Mouse (Mus musculus): Measurements from ENCODE around the gene Dnajc11. TPM values are rescaled to one million over a fixed set of nuclear protein-coding genes. Genes with fewer than 3 reads are reported as not detected.

The Dnajc11 gene
- 30.1 and 88.7 TPM in 2 replicates for polyA plus RNA-seq (2012)

DNA sequence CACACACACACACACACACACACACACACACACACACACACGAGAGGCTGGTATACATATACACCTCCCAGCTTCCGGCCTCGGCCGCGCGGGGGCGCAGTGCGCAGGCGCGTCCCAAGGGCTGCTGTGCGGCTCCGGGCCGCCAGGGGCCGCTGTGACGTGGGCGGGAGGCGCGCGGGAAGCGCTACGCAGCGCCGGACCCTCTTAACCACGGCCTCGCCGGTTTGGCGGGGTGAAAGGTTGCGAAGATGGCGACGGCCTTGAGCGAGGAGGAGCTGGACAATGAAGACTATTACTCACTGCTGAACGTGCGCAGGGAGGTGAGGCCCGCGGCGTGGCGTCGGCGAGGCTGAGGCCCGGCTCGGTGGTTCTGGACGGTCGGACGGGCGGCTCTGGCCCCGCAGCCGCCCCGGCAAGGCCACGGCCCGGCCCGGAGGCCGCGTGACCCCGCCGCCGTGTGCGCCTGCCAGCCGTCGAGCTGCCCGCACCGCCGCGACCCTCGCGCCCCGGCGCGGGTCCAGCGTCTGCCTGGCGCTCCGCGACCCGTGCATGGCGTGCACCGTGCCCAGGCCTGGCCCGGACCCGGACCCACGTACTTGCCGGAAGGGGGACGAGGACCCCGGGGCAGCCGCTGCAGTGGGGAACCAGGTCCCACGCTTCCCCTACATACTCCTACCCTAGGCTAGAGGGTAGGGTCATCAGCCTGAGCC is at the start of gene Dnajc11:
Gene Dnajc11, plus strand, starts transcription at position 187 of the 710 bp plus-strand sequence.
- TF ChIP-seq GATA1 (IDR thresholded peaks at IDR 0.05; ENCODE audit: low read length), result no peak

DNA sequence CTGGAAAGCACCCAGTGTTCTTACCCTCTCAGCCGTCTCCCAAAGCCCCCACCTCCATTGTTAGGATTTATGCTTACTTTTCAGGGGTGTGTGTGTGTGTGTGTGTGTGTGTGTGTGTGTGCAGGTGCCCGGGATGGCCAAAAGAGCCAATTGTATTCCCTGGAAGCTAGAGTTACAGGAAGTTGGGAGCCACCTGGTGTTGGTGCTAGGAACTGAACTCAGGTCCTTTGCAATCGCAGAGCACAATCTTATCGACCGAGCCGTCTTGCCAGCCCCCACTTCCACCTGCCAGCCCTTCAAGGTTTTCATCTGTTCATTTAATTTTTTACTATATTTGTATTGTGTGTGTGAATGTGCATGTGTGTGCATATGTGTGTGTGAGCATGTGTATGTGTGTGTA is 40.2 kb upstream of the Dnajc11 start:
- no peak for TF ChIP-seq GATA1 (IDR thresholded peaks at IDR 0.05; ENCODE audit: low read length)

DNA sequence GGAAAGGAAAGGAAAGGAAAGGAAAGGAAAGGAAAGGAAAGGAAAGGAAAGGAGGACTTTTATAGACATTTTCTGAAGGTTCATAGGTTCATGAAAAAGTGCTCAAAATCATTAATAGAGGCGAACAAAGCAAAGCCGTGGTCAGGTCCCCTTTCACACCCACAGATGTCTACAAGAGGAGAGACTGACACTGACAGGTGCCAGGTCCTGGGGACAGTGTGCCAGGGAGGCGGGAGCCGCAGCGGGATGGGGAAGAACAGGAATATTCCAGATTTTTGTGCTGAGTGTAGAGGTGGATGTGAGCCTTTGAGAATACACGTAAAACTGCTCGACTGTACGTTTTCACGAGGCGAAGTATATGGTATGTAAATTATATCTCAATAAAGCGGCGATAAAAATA is 38.6 kb upstream of the Dnajc11 start:
- TF ChIP-seq GATA1 (IDR thresholded peaks at IDR 0.05; ENCODE audit: low read length), result no peak

DNA sequence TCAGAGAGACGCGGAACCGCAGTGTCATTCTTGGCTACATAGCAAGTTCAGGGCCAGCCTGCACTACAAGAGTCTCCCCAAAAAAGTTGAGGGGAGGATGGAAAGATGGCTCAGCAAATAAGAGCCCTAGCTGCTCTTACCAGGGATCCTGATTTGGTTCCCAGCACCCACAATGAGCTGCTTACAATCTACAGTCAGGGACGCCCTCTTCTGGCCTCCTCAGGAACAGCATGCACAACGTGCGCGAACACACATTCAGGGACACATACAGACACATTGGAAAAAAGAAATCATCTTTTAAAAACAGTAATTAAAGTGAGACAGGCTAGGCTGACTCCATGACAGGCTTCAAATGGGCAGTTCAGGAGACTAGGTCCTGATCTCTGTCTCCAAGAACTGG is 37.9 kb upstream of the Dnajc11 start:
- TF ChIP-seq GATA1 (IDR thresholded peaks at IDR 0.05; ENCODE audit: low read length), result no peak

DNA sequence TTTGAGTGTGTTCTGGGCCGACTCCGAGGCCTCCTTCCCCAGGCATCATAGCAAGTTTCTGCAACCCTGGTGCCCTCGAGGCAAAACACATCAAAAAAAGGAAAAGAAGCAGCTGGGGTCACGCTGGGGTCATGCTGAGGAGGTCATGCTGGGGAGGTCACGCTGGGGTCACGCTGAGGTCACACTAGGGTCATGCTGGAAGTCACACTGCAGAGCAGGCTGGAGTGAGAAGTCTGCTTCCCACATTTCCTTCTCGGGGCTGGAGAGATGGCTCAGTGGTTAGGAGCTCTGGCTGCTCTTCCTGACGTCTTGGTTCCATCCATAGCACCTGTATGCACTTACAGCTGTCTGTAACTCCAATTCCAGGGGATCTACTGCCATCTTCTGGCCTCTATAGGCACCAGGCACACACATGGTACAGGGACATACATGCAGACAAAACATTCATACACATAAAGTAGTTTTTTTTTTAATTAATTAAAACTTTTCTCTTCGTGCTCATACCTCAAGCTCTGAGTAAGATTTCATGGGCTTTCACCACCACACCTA is 36.3 kb upstream of the Dnajc11 start:
- TF ChIP-seq GATA1 (IDR thresholded peaks at IDR 0.05; ENCODE audit: low read length), result no peak

DNA sequence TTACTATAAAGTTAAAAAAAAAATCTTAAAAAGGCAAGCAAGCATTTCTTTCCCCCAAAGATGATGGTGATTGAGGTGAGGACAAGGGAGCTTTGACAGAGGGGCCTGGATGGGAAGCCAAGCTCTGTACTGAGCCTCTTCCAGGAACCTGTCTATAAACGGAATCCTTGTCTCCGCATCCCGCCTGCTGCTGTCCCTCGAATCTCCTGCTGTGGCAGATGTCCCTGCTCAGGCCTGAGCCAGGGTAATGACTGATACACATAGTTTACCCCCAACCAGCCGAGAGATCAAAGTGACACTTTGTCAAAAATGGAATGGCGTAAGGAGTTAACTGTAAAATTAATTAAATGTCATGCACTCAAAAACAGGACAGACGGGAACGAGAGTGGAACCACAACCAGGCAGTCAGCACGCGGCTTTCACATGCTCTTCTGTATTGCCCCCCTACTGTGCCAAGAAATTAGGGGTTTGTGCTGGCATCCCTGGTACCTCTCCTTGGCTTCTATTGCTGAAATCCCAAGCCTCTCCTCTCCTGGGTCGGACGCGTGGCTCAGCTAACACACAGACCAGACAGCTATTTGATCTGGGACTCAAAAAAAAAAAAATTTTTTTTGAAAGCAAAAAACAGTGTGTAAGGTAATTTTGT is 34.8 kb upstream of the Dnajc11 start:
- TF ChIP-seq GATA1 (IDR thresholded peaks at IDR 0.05; ENCODE audit: low read length), result no peak

DNA sequence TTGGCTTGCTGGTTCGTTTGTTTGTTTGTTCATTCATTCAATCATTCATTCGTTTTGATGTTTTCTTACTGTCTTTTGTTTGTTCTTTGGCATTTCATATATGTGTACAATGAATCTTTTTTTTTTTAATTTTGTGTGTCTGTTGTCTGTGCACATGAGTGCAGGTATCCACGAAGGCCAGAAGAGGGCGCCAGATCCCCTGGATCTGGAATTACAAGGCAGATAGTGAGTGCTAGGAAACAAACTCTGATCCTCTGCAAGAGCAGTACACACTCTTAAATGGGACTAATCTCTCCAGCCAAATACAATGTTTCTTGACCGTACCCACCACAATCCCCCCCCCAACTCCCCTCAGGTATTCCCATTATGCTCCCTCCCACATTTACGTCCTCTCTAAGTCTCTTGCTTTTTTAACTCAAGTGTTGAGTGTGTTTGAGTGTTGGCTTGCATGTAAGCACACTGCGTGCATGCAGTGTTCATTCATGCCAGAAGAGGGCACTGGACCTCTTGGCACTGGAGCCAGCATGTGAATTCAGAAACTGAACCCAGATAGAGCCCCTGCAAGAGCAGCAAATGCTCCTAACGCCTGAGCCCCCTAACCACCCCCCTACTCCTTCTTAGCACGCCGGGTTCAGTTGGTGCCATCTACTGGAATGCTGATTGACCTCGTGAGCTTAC is 33.6 kb upstream of the Dnajc11 start:
- TF ChIP-seq GATA1 (IDR thresholded peaks at IDR 0.05; ENCODE audit: low read length), result no peak

DNA sequence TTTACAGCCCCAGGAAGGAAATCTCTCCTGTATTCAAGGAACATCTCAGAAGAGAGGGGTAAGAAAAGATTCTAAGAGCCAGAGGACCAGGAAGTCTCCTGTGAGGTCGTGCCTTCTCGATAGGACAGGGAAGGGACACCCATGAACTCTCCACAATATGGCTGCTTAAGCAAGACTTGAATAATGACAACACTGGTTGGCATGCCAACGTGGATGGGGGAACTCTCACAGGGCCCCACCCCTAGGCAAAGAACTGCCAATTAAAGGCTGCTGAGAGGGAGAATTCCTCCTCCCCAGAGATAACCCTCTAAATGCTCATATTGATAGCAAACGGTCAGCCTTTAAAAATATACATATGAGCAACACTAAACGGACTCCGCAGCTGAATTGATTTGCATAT is 32.8 kb upstream of the Dnajc11 start:
- no peak for TF ChIP-seq GATA1 (IDR thresholded peaks at IDR 0.05; ENCODE audit: low read length)

DNA sequence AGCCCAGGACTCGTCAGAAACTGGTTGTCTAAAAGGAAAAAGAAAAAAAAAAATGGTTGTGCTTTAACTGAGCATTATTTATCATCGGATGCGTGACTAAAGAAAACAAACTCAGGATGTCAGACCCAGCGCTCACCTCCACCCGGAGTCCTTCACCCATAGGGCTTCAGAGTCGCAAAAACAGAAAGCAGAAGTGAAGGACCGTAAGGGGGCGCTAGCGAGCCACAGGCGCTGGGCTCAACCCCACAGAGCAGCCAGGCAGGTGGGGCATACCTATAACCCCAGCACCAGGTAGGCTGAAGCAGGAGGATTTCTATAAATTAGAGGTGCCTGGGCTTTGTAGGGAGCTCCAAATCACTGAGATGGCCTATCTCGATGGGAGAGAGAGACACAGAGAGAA is 32.1 kb upstream of the Dnajc11 start:
- no peak for TF ChIP-seq GATA1 (IDR thresholded peaks at IDR 0.05; ENCODE audit: low read length)

DNA sequence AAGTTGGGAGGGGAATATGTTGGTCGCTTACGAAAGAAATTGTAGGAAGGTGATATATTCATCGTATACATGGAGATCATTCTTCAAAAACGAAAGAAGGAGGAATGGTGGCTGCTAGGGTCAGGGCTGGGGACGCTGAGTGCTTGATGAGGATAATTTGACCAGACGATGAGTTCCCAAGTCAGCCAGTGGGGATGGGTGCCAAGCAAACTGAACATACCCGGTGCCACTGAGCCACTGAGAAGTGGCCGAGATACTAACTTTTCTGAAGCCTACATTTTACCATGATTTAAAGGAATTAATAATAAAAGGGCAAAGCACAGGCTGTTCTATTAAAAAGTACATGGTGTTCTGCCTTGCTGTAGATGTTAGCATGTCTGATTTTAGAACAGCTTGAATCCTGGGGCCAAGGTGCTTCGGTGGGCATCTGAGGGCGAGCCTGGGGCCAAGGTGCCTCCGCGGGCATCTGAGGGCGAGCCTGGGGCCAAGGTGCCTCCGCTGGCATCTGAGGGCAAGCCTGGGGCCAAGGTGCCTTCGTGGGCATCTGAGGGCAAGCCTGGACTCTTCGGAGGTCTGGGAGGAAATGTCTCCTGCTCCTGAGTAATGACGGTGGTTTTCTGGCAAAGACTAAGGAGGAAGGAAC is 31.3 kb upstream of the Dnajc11 start:
- TF ChIP-seq GATA1 (IDR thresholded peaks at IDR 0.05; ENCODE audit: low read length), result no peak

DNA sequence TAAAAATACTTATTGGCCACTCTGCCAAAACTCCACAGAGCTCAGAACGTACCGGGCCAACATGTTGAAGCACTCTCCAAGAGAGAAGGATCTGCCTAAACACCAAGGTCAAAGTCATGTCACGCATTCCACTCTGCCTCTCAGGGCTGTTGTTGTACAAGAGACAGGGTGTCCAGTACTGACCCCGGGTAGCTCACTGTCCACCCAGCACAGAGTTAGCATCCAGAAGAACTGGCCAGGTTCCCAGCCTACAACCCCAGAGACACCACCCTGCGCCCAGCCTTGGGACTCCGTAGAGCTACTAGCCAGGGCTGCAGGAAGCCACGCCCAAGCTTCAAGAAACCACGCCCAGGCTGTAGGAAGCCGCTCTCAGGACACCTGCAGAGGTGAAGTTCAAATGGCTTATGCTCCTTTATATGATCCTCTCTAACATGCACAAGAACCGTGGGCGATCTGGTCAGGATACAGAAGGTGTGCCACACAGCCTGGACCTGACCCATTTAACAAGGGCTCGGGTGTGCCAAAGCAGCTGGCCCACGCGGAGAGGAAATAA is 30.7 kb upstream of the Dnajc11 start:
- no peak for TF ChIP-seq GATA1 (IDR thresholded peaks at IDR 0.05; ENCODE audit: low read length)

DNA sequence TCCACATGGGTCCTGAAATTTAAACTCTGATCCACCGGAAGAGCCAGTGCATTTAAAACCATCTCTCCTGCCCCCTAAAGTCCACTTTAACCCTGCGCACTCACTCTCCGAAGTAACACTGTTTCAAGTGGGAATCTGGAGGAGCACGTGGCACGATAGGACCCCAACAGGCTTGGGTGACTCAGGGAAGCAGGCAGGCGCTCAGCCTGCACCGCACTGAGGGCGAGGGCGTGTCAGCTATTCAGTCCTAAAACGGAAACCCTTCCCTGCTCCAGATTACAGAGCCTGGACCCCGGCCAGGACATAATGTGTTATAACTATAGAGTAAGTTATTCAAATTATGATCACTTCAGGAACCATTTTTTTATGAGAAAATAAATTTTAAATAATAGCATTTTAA is 29.4 kb upstream of the Dnajc11 start:
- no peak for TF ChIP-seq GATA1 (IDR thresholded peaks at IDR 0.05; ENCODE audit: low read length)

DNA sequence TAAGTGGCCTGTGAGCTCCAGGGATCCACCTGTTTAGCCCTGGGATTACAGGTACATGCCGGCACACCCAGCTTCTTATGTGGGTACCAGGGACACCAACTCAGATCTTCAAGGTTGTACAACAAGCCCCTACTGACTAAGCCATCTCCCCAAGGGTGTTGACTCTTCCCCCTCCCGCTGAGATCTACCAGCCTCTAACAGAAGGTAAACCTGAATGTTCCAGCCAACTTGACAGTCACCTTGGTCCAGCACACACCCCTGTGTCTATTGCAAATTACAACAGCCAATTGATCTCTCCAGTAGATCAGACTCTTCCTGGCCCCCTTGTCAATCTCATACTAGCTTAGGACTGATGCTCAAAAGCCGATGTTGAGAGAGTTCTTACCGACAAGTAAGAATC is 27.9 kb upstream of the Dnajc11 start:
- TF ChIP-seq GATA1 (IDR thresholded peaks at IDR 0.05; ENCODE audit: low read length), result no peak

DNA sequence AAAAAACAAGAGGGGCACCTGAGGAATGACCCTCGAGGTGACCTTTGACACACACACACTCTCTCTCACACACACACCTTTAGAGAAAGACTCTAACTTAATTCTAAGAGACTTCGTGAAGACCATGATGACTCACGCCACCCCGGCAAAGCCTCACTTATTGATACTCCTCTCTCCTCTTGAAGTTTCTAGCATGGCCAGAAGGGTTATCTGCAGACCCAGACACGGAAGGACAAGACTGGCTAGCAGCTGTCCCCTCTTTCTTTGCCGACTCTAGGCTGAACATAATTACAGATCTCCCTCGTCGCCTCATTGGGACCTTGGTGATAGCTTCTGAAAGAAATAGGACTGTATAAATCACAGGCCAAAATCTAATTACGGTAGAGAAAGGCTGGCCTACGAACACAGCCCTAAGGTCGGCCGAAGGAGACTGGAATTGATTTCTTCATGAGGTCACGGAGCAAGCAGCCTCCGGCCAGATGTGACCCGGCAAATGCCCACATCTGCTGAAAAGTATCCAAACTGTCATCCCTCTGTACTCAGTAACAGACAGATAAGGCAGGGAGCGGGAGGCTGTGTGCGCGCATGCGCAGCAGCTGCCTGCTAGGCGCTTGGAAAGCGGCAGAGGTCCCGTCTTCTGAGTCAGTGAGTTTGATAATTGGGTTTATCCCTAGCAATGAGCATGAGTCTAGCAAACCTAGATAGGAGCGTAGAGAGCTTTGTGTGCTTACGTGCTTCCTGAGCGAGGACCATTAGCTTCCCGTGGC is 25.7 kb upstream of the Dnajc11 start:
- TF ChIP-seq GATA1 (IDR thresholded peaks at IDR 0.05; ENCODE audit: low read length), result no peak

DNA sequence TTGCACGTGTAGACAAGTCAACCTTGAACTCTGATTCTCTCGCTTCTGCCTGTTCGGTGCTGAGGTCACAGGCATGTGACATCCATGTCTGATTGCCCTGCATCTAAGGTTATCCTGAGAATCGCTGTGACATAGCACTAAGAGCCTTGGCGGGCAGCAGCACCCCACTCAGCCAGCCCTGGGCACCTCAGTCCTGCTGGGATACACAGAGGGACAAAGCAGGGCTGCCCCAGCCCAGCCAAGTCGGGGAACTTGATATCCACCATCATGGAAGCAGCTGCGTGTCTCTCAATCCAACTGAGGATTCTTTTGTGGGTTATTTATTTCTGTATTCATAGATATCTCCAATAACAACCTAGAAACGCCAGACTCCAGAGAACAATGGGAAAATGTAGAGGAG is 24.7 kb upstream of the Dnajc11 start:
- no peak for TF ChIP-seq GATA1 (IDR thresholded peaks at IDR 0.05; ENCODE audit: low read length)

All from G1E-ER4 (cell line).